Mouse (Mus musculus) forebrain, embryonic 10.5 days (tissue): ENCODE results near the gene Srsf9. TPM values are rescaled to one million over a fixed set of nuclear protein-coding genes. Genes with fewer than 3 reads are reported as not detected.
A peak's percentile ranks its signal among the peaks of the same experiment; 100 is the strongest.
"Not testable (repeated sequence)": the region's sequence is repeated elsewhere in the genome, so short reads cannot be mapped to it uniquely, and the experiment has no call there.

Experiments used
- DNase-seq: peaks from one replicate; pipeline ENCODE4 v3.0.0-alpha.2; 2017; ENCODE audit warnings: low spot score; ENCODE audit errors: extremely low spot score
- H3K27ac ChIP-seq: fragments of 300-500 bp; sonication (generic); 2 replicates; pipeline ENCODE4 v1.5.1; 2016; ENCODE audit warnings: mild to moderate bottlenecking
- H3K27me3 ChIP-seq: fragments of 300-500 bp; sonication (generic); 2 replicates; pipeline ENCODE4 v1.6.1; 2016; ENCODE audit warnings: mild to moderate bottlenecking; ENCODE audit not compliant: poor library complexity, severe bottlenecking
- H3K36me3 ChIP-seq: fragments of 300-500 bp; sonication (generic); replicated peaks from 2 replicates; pipeline ENCODE4 v1.6.1; 2016; ENCODE audit warnings: mild to moderate bottlenecking, moderate library complexity
- H3K4me1 ChIP-seq: fragments of 300-500 bp; sonication (generic); 2 replicates; pipeline ENCODE4 v1.6.1; 2016
- H3K4me3 ChIP-seq: fragments of 300-500 bp; sonication (generic); 2 replicates; pipeline ENCODE4 v1.5.1; 2016; ENCODE audit warnings: mild to moderate bottlenecking, moderate library complexity
- H3K9me3 ChIP-seq: fragments of 300-500 bp; sonication (generic); 2 replicates; pipeline ENCODE4 v1.6.1; 2016; ENCODE audit warnings: mild to moderate bottlenecking, moderate library complexity
- WGBS: fragments of 180-500 bp; shearing (Covaris S2); methylation state at CpG from one replicate; pipeline ENCODE4 v1.1.7; 2016; 5-methylcytosine and 5-hydroxymethylcytosine counted together
- polyA plus RNA-seq: library from polyadenylated mRNA; unstranded; fragments of >200 nt; fragmentation: Nextera tagmentation; extraction: Ambion mirVana; gene quantifications from 2 replicates; pipeline ENCODE4 v1.2.1, GENCODE M21; 2016

The Srsf9 gene
- polyA plus RNA-seq, 1 experiment from 2014 or later = 399 TPM

DNA sequence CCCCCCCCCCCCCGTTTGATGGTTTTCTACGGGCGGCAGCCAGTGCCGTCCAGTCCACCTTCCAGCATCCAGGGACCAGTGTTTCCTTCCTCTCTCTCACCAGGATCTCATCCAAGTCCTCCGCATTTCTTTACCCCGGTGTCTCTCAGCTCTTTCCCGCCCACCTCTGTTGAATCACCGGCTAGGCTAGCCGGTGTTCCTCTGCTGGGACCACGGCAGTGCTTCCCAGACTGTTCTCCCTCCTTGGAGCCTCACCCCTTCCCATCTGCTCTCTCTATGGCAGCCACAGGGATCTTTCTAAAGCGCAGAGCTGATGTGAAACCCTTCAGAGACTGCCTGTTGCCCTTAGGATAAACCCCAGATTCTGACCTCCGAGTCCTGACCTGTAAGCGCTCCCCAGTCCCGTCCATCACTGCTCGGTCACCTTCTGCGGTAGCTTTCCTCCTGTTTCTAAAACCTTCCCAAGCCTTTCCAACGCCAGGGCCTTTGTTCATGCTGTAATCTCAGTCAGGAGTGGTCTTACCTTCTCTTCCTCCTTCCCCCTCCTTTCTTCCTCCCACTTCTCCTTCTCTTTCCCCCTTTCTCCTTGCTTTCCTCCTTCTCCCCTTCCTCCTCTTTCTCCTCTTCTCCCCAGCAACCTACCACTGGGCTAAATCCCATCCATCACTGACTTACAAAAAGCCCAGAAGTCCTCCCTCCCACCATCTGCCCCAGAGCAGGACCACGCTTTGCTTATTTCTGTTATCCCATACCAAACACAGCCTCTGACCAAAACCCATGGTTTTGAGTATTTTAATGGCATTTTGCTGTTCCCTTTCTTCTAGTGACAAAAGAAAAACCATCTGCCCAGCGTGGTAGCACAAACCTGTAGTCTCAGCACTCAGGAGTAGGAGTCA, 36.1 kb downstream of the Srsf9 start:
- Histone ChIP-seq H3K27ac (peak overlapping the region; percentile 88), H3K4me3 (peak overlapping the region; percentile 14; the same call in 1 of the 2 replicates), H3K4me1 (peaks cover 42% of the 10 kb centered on the region), H3K27me3 (no peaks in the 10 kb centered on the region; the same call in 1 of the 2 replicates), H3K36me3 (no peaks in the 10 kb centered on the region), H3K9me3 (no peaks in the 10 kb centered on the region)
- WGBS = 26% methylated on average over 19 of the region's 19 CpGs
- DNase-seq = peak; percentile 26

DNA sequence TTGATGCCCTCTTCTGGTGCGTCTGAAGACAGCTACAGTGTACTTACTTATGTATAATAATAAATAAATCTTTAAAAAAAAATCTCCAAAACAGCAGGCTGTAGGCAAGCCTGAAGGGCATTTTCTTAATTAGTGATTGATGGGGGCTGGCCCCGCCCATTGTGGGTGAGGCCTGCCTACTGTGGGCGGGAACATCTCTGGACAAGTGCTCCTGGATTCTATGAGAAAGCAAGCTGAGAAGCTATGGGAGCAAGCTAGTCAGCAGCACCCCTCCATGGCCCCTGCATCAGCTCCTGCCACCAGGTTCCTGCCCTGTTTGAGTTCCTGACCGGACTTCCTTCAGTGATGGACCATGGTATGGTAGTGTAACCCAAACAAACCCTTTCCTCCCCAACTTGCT, 37.8 kb downstream of the Srsf9 start:
- Histone ChIP-seq H3K4me3 (no peak overlapping the region), H3K36me3 (no peaks in the 10 kb centered on the region), H3K9me3 (no peaks in the 10 kb centered on the region), H3K27me3 (no peaks in the 10 kb centered on the region; the same call in 1 of the 2 replicates), H3K27ac (no peak overlapping the region), H3K4me1 (peaks cover 33% of the 10 kb centered on the region)
- 88% methylated on average over 4 of the region's 4 CpGs for WGBS
- no peak for DNase-seq

GRCm38 (mm10) chr5:115371736-115372135, 44.8 kb downstream of the Srsf9 start:
- 0 out of 2 replicates have a peak, but pooled peaks cover 3% of the 10 kb centered on the region for H3K9me3 ChIP-seq
- H3K27me3 ChIP-seq = 0 out of 2 replicates have a peak, but pooled peaks cover 4% of the 10 kb centered on the region
- no peaks in the 10 kb centered on the region for H3K36me3 ChIP-seq
- no peak for DNase-seq
- H3K4me3 ChIP-seq = no peak overlapping the region
- H3K27ac ChIP-seq = peak overlapping the region; percentile 91
- WGBS = 57% methylated on average over 9 of the region's 9 CpGs
- peaks cover 54% of the 10 kb centered on the region for H3K4me1 ChIP-seq

DNA sequence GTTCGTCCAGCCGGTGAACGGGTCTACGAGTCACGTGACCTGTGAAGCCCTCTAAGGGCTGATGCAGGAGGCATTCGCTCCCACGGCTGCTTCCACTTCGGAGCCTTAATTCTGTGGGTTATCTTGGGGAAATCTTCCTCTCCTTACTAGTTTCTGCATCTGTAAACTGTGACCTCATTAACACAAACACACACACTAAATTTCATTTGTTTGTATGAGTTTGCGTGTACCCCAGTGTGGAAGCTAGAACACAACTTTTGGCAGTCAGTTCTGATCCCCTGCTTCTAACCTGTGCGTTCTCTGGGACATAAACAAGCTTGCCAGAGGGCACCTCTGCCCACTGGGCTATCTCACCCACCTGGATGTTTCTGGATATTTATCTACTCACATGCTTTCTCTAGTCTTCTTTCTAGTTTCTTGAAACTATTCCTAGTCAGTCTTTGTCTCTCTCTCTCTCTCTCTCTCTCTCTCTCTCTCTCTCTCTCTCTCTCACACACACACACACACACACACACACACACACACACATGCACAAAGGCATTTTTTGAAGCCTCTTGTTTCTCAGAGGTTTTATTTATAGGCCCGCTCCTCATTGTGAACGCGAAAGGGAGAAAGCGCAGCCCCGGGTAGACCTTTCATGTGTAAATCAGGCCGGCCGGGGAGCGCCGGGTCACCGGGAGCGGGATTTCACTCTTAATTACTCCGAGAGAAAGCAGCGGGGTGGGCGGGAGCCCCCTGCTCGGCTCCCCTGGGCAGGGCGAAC, 46.6 kb downstream of the Srsf9 start:
- H3K27me3 ChIP-seq = 0 out of 2 replicates have a peak, but pooled peaks cover 4% of the 10 kb centered on the region
- peak overlapping the region; percentile 91 for H3K27ac ChIP-seq
- 0 out of 2 replicates have a peak, but pooled peaks cover 3% of the 10 kb centered on the region for H3K9me3 ChIP-seq
- peak overlapping the region; percentile 43 for H3K4me3 ChIP-seq
- H3K36me3 ChIP-seq = no peaks in the 10 kb centered on the region
- DNase-seq = peak; percentile 91
- peaks cover 54% of the 10 kb centered on the region for H3K4me1 ChIP-seq
- 10% methylated on average over 26 of the region's 26 CpGs for WGBS

DNA sequence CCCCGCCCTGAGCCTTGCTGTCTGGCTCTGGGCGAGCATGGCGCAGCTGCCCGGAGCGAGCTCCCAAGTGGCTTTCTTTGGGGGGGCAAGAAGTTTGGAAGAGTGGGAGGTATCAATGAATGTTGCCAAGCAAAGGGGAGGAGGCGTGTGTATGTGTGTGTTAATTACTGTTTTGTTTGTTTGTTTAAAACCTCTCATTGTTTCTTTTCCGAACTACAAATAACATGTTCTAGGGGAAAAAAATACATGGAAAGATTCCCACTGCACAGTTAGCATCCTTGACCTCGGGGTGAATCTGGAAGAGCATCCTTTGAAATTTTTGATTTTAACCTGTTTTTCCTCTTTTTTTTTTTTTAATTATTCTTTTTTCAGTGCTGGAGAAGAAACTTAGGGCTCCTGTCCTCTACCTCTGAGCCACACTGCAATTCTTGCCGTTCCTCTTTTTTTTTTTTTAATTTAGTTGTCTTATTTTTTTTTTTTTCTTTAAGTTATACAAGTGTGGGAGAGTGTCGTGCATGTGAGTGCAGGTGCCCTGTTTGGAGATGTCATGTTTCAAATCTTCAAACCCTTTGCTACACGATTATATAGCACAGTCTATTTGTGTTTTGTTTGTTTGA, 47.3 kb downstream of the Srsf9 start:
- 13% methylated on average over 11 of the region's 11 CpGs for WGBS
- Histone ChIP-seq H3K9me3 (0 out of 2 replicates have a peak, but pooled peaks cover 3% of the 10 kb centered on the region), H3K27me3 (0 out of 2 replicates have a peak, but pooled peaks cover 4% of the 10 kb centered on the region), H3K27ac (peak overlapping the region; percentile 91), H3K36me3 (no peaks in the 10 kb centered on the region), H3K4me3 (peak overlapping the region; percentile 43), H3K4me1 (peaks cover 54% of the 10 kb centered on the region)
- DNase-seq = no peak

GRCm38 (mm10) chr5:115375436-115375835, 48.5 kb downstream of the Srsf9 start:
- H3K27me3 ChIP-seq = 0 out of 2 replicates have a peak, but pooled peaks cover 4% of the 10 kb centered on the region
- H3K27ac ChIP-seq = peak overlapping the region; percentile 78
- H3K4me3 ChIP-seq = no peak overlapping the region
- 0 out of 2 replicates have a peak, but pooled peaks cover 3% of the 10 kb centered on the region for H3K9me3 ChIP-seq
- H3K36me3 ChIP-seq = no peaks in the 10 kb centered on the region
- 82% methylated on average over 2 of the region's 2 CpGs for WGBS
- peaks cover 46% of the 10 kb centered on the region for H3K4me1 ChIP-seq
- no peak for DNase-seq

- Histone ChIP-seq H3K4me1 (peaks cover 14% of the 10 kb centered on the region), H3K27ac (peak overlapping the region; percentile 49; the same call in 1 of the 2 replicates)
- H3K9me3 ChIP-seq, H3K27me3 ChIP-seq, H3K4me3 ChIP-seq, DNase-seq, H3K36me3 ChIP-seq: not testable (repeated sequence)
- WGBS = 91% methylated on average over 2 of the region's 2 CpGs
These were observed 51.9 kb downstream of the Srsf9 start for GRCm38 (mm10) chr5:115378882-115379281.

Other genes starting within 250 kb of the Srsf9 start
- 18.3 and 22.9 TPM in 2 replicates for gene Gm10401, start 228.9 kb upstream of the Srsf9 start, polyA plus RNA-seq
- 59.9 and 66.9 TPM in 2 replicates for gene Acads, start 207.8 kb upstream of the Srsf9 start, polyA plus RNA-seq
- 75.4 and 77.6 TPM in 2 replicates for gene Unc119b, start 192.2 kb upstream of the Srsf9 start, polyA plus RNA-seq
- gene Mlec, start 169.0 kb upstream of the Srsf9 start, polyA plus RNA-seq = 64.2 and 67.3 TPM in 2 replicates
- 0.31 and 0.43 TPM in 2 replicates for gene Cabp1, start 132.8 kb upstream of the Srsf9 start, polyA plus RNA-seq
- 116 and 119 TPM in 2 replicates for gene Pop5, start 91.3 kb upstream of the Srsf9 start, polyA plus RNA-seq
- gene Rnf10, start 54.3 kb upstream of the Srsf9 start, polyA plus RNA-seq = 119 and 132 TPM in 2 replicates
- gene Coq5, start 47.5 kb upstream of the Srsf9 start, polyA plus RNA-seq = 58.7 and 58.8 TPM in 2 replicates
- gene Dynll1, start 26.2 kb upstream of the Srsf9 start, polyA plus RNA-seq = 1,650 and 1,695 TPM in 2 replicates
- gene Gatc, start 14.0 kb downstream of the Srsf9 start, polyA plus RNA-seq = 37.6 and 40.2 TPM in 2 replicates
- gene Triap1, start 14.0 kb downstream of the Srsf9 start, polyA plus RNA-seq = 56.6 and 57.7 TPM in 2 replicates
- 754 and 787 TPM in 2 replicates for gene Cox6a1, start 21.8 kb downstream of the Srsf9 start, polyA plus RNA-seq
- 142 and 158 TPM in 2 replicates for gene Msi1, start 102.4 kb downstream of the Srsf9 start, polyA plus RNA-seq
- not detected in 2 replicates for gene Pla2g1b, start 139.1 kb downstream of the Srsf9 start, polyA plus RNA-seq
- gene Sirt4, start 157.5 kb downstream of the Srsf9 start, polyA plus RNA-seq = 13.1 and 13.9 TPM in 2 replicates
- gene Pxn, start 179.5 kb downstream of the Srsf9 start, polyA plus RNA-seq = 34.3 and 35.8 TPM in 2 replicates
- gene Rplp0, start 232.3 kb downstream of the Srsf9 start, polyA plus RNA-seq = 1,454 and 1,463 TPM in 2 replicates
- 64.9 and 66.1 TPM in 2 replicates for gene Gcn1l1, start 238.1 kb downstream of the Srsf9 start, polyA plus RNA-seq